Mouse (Mus musculus): ENCODE data around the gene Ncaph.
"Not testable (repeated sequence)": the region's sequence is repeated elsewhere in the genome, so short reads cannot be mapped to it uniquely, and the experiment has no call there.

DNA sequence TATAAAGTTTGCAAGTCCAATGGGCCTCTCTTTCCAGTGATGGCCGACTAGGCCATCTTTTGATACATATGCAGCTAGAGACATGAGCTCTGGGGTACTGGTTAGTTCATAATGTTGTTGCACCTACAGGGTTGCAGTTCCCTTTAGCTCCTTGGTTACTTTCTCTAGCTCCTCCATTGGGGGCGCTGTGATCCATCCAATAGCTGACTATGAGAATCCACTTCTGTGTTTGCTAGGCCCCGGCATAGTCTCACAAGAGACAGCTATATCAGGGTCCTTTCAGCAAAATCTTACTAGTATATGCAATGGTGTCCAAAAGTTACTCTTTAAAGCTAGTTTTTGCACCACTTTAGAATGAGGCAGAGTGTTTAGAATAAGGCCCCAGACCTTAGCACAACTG is 1.5 kb upstream of the Ncaph start:
- not testable (repeated sequence) for TF ChIP-seq CTCF (IDR thresholded peaks at IDR 0.05; ENCODE audit: control insufficient read depth, insufficient read depth, insufficient read length); MYOD1 (IDR thresholded peaks at IDR 0.05; ENCODE audit: control insufficient read depth, insufficient read length, low read depth); FOSL1 (IDR thresholded peaks at IDR 0.05; ENCODE audit: insufficient read depth, low read length, poor library complexity, severe bottlenecking)
